Mouse (Mus musculus) forebrain, embryonic 13.5 days (tissue): ENCODE measurements at regions not wholly inside any gene's neighbourhood (a gene's known extent, or its start where the extent isn't known, plus 50 kb on each side); places are given as distances from the start of the nearest gene placed in this dataset.

Source experiments
- ATAC-seq: fragments of 200-750 bp; cut with Nextera tagmentation; 2 replicates; pipeline ENCODE4 v1.8.0; 2017
- H3K27ac ChIP-seq: fragments of 300-500 bp; sonication (generic); 2 replicates; pipeline ENCODE4 v1.5.1; 2015; ENCODE audit warnings: inconsistent platforms, mild to moderate bottlenecking, moderate library complexity
- H3K27me3 ChIP-seq: fragments of 300-500 bp; sonication (generic); 2 replicates; pipeline ENCODE4 v1.6.1; 2015; ENCODE audit warnings: mild to moderate bottlenecking, inconsistent platforms
- H3K36me3 ChIP-seq: fragments of 300-500 bp; sonication (generic); 2 replicates; pipeline ENCODE4 v1.6.1; 2015; ENCODE audit warnings: mild to moderate bottlenecking, inconsistent platforms; ENCODE audit not compliant: poor library complexity, severe bottlenecking
- H3K4me1 ChIP-seq: fragments of 300-500 bp; sonication (generic); 2 replicates; pipeline ENCODE4 v1.6.1; 2015; ENCODE audit warnings: inconsistent platforms
- H3K4me2 ChIP-seq: fragments of 300-500 bp; sonication (generic); 2 replicates; pipeline ENCODE4 v1.6.1; 2015; ENCODE audit warnings: inconsistent platforms, mild to moderate bottlenecking, moderate library complexity
- H3K4me3 ChIP-seq: fragments of 300-500 bp; sonication (generic); 2 replicates; pipeline ENCODE4 v1.5.1; 2015; ENCODE audit warnings: mild to moderate bottlenecking, inconsistent platforms
- H3K9ac ChIP-seq: fragments of 300-500 bp; sonication (generic); 2 replicates; pipeline ENCODE4 v1.6.1; 2015; ENCODE audit warnings: mild to moderate bottlenecking, inconsistent platforms
- H3K9me3 ChIP-seq: fragments of 300-500 bp; sonication (generic); replicated peaks from 2 replicates; pipeline ENCODE4 v1.6.1; 2016; ENCODE audit warnings: inconsistent platforms
- WGBS: fragments of 180-500 bp; shearing (Covaris S2); methylation state at CpG from one replicate; pipeline ENCODE4 v1.1.7; 2015; 5-methylcytosine and 5-hydroxymethylcytosine counted together

DNA sequence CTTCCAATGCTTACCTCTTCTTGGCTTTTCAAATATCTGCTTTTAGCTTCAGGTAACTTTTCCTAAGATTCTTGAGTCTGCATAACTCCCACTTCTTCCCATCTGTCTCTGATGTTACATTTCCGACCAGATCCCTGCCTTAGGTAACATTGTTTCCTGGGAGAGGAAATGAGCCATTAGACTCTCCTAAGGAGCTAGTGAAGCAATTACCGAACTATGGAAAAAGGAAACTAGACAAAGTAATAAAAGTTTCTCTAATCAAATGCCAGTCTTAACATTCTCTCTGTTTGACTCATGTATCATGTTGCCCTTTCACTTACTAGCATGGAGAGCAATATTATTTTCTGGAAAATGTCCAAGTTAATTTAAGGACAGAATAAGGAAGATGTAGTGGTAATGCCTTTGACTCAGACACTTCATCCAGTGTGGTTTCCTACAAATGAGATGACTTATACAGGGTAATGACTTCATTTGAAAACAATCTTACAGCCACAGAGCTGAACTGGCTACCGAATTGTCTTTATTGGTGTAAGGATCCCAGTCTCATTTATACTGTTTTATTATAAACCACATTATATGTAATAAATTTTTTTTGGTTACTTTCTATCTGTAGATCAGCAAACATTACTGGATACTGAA, 263.8 kb upstream of the Fam84a start:
- 87% methylated on average over 3 of the region's 3 CpGs for WGBS
- Histone ChIP-seq H3K27ac (no peak overlapping the region), H3K9ac (no peak overlapping the region)

GRCm38 (mm10) chr12:14411102-14411501, 259.2 kb upstream of the Fam84a start:
- no peak for ATAC-seq
- Histone ChIP-seq H3K9me3 (no peaks in the 10 kb centered on the region), H3K9ac (no peak overlapping the region), H3K4me3 (no peak overlapping the region), H3K36me3 (no peaks in the 10 kb centered on the region), H3K27me3 (no peaks in the 10 kb centered on the region), H3K4me1 (no peaks in the 10 kb centered on the region), H3K27ac (no peak overlapping the region), H3K4me2 (no peak overlapping the region)
- WGBS = 88% methylated on average over 1 of the region's 1 CpGs

More for the DNA sequence above, 263.8 kb upstream of the Fam84a start:
- Histone ChIP-seq H3K4me3 (no peak overlapping the region), H3K4me1 (no peaks in the 10 kb centered on the region), H3K4me2 (no peak overlapping the region), H3K27me3 (no peaks in the 10 kb centered on the region), H3K36me3 (no peaks in the 10 kb centered on the region), H3K9me3 (no peaks in the 10 kb centered on the region)
- ATAC-seq = no peak

GRCm38 (mm10) chr12:14405796-14406195, 253.9 kb upstream of the Fam84a start:
- no peak for ATAC-seq
- H3K4me2 ChIP-seq = no peak overlapping the region
- H3K9me3 ChIP-seq = no peaks in the 10 kb centered on the region
- no peak overlapping the region for H3K9ac ChIP-seq
- no peaks in the 10 kb centered on the region for H3K4me1 ChIP-seq
- no peak overlapping the region for H3K4me3 ChIP-seq
- H3K36me3 ChIP-seq = no peaks in the 10 kb centered on the region
- WGBS = 90% methylated on average over 1 of the region's 1 CpGs
- no peak overlapping the region for H3K27ac ChIP-seq
- H3K27me3 ChIP-seq = no peaks in the 10 kb centered on the region

DNA sequence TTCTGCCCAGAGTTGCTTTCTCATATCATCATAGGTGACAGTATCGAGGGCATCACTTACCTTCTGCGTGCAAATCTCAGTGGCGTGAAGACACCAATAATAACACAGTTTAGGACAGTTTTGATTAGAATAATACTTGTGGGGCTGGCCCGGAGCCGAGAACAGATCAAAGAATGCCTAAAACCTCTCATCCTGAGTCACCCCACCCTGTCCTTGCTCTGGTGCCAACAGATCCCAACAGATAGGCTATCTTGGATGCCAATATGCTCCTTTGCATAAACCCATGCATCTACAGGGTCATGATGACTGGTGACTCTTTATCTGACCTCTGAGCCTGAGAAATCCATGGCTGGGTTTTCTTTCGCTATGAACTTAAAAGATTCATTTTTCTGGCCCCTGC, 224.4 kb upstream of the Fam84a start:
- no peak for ATAC-seq
- H3K9me3 ChIP-seq = no peaks in the 10 kb centered on the region
- WGBS = 95% methylated on average over 6 of the region's 6 CpGs
- H3K27me3 ChIP-seq = no peaks in the 10 kb centered on the region
- no peaks in the 10 kb centered on the region for H3K4me1 ChIP-seq
- no peak overlapping the region for H3K27ac ChIP-seq
- H3K36me3 ChIP-seq = no peaks in the 10 kb centered on the region
- no peak overlapping the region for H3K4me3 ChIP-seq
- H3K4me2 ChIP-seq = no peak overlapping the region
- H3K9ac ChIP-seq = no peak overlapping the region

GRCm38 (mm10) chr12:14338244-14338799, 186.5 kb upstream of the Fam84a start:
- WGBS = 51% methylated on average over 5 of the region's 5 CpGs
- Histone ChIP-seq H3K36me3 (no peaks in the 10 kb centered on the region), H3K4me2 (no peak overlapping the region), H3K27me3 (no peaks in the 10 kb centered on the region), H3K4me3 (no peak overlapping the region), H3K9ac (no peak overlapping the region), H3K9me3 (no peaks in the 10 kb centered on the region), H3K27ac (no peak overlapping the region), H3K4me1 (no peaks in the 10 kb centered on the region)
- ATAC-seq = no peak

DNA sequence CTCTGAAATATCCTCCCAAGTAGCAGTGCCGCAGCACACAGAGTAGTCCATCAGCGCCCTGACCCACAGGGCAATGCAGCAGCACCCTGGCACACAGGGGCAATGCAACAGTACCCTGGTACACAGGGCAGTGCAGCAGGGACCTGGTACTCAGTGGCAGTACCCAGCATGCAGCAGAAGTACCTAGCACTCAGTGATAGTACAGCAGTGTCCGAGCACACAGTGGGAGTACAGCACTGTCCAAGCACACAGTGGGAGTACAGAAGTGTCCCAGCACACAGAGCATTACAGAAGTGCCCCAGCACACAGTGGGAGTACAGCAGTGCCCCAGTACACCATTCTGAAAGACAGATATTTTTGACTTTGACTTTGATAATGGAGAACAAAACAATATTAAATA, 186.0 kb upstream of the Fam84a start:
- Histone ChIP-seq H3K27me3 (no peaks in the 10 kb centered on the region), H3K4me3 (no peak overlapping the region), H3K9ac (no peak overlapping the region), H3K4me1 (no peaks in the 10 kb centered on the region), H3K36me3 (no peaks in the 10 kb centered on the region), H3K9me3 (no peaks in the 10 kb centered on the region), H3K4me2 (no peak overlapping the region), H3K27ac (no peak overlapping the region)
- WGBS = 60% methylated on average over 3 of the region's 3 CpGs
- no peak for ATAC-seq

DNA sequence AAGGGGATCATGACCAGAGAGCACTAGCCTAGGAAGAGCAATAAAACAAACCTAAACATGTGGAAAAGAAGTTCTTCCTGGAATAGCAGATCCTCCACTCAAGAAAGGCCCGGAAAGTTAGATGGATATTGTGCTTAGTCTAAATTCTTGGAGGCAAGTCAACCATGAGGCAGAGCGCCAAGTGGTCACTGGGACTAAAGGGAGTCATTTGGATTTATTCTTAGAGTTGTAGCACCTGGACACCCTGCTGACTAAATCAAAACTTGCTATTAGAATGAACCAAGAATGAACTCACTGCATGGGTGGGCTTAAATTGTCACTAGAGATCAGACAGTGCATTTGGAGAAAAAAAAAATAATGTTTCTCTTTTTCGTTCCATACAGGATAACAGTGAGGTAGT, 166.8 kb upstream of the Fam84a start:
- no peaks in the 10 kb centered on the region for H3K36me3 ChIP-seq

DNA sequence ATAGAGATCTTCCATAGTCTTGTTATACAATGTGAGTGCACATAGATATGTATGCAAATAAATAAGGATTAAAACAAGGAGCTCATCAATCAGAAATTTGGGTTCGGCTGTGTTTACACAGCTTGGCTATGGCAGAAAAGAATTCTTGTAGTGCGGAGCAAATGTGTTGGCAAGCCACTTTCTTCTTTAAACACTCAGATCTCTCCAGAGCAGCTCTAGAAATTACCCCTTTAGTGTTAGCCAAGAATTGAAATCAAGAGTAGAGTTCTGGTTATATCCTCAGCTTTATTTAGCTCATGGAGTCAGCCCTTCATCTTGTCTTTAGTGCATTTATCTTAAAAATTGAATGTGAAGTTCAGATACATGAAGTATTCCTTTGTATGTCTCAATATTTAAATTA, 164.5 kb upstream of the Fam84a start:
- ATAC-seq = no peak
- Histone ChIP-seq H3K4me3 (no peak overlapping the region), H3K9ac (no peak overlapping the region), H3K4me2 (no peak overlapping the region), H3K9me3 (no peaks in the 10 kb centered on the region), H3K4me1 (no peaks in the 10 kb centered on the region), H3K36me3 (no peaks in the 10 kb centered on the region), H3K27ac (no peak overlapping the region), H3K27me3 (no peaks in the 10 kb centered on the region)
- WGBS = 93% methylated on average over 2 of the region's 2 CpGs

More for the DNA sequence above, 166.8 kb upstream of the Fam84a start:
- Histone ChIP-seq H3K9ac (no peak overlapping the region), H3K4me2 (no peak overlapping the region), H3K27ac (no peak overlapping the region), H3K27me3 (no peaks in the 10 kb centered on the region), H3K9me3 (no peaks in the 10 kb centered on the region), H3K4me3 (no peak overlapping the region), H3K4me1 (no peaks in the 10 kb centered on the region)
- WGBS = 86% methylated on average over 3 of the region's 3 CpGs
- ATAC-seq = no peak

GRCm38 (mm10) chr12:14315780-14316179, 163.9 kb upstream of the Fam84a start:
- Histone ChIP-seq H3K36me3 (no peaks in the 10 kb centered on the region), H3K27ac (no peak overlapping the region), H3K4me2 (no peak overlapping the region), H3K9me3 (no peaks in the 10 kb centered on the region), H3K27me3 (no peaks in the 10 kb centered on the region), H3K4me3 (no peak overlapping the region), H3K4me1 (no peaks in the 10 kb centered on the region), H3K9ac (no peak overlapping the region)
- no peak for ATAC-seq
- WGBS = 72% methylated on average over 5 of the region's 5 CpGs

DNA sequence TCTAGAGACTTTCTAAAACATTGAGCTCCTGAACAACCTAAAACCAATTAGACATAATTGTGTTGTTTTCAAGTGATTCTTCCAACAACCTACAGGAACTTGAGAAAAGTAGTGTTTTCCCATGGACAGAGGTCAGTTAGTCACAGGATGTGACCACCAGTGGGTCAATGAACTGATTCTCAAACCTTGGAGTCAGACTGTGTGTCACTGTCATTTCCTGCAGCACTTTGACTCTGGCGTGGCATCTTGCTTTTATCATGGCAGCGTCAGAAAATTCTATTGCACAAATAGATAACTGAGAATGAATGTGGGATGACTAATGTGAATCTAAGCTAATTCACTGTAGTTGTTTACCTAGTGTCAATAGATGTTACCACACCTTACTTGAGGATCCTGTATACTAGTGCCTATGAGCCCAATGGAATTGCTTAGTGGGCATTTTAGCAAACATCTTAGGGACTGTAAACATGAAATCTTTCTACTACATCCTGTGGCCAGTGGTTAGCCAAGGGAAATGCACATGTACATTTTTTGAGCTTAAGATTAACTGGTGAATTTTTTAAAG, 150.6 kb upstream of the Fam84a start:
- H3K4me3 ChIP-seq = no peak overlapping the region
- H3K9me3 ChIP-seq = no peaks in the 10 kb centered on the region
- no peaks in the 10 kb centered on the region for H3K27me3 ChIP-seq
- H3K4me2 ChIP-seq = no peak overlapping the region
- no peak overlapping the region for H3K27ac ChIP-seq
- H3K36me3 ChIP-seq = no peaks in the 10 kb centered on the region
- WGBS = 89% methylated on average over 2 of the region's 2 CpGs
- H3K4me1 ChIP-seq = no peaks in the 10 kb centered on the region
- H3K9ac ChIP-seq = no peak overlapping the region
- ATAC-seq = no peak

DNA sequence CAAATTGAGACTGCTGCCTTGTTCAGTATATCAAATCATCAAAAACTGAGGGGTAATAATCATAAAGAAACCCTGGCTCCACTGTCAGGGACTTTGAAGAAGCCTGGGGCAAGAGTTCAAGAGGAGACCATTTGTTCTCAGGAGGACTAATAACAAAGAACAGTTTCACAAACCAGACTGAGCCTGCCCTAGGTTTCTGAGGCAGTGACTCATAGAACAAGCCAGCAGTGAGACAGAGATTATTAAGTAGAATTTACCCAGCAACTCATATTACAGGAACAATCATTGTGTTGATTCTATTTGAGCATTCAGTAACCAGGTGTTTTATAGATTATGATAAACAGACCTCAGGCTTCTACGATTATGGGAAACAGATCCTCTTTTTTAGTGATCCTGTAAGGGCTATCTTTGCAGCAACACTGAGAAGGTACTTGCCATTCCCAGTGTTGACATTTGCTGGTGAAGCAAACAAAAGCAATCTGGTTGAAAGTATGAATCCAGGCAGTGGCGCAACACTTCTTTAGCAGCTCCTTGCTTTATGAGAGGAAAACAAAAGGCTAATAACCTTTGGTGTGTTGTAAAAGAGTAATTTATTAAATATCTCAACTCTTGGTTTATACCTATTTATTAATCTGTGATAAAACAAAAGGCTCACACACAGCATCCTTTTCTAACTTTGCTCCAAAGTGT, 150.0 kb upstream of the Fam84a start:
- Histone ChIP-seq H3K27ac (no peak overlapping the region), H3K9me3 (no peaks in the 10 kb centered on the region), H3K4me3 (no peak overlapping the region), H3K27me3 (no peaks in the 10 kb centered on the region), H3K9ac (no peak overlapping the region), H3K4me2 (no peak overlapping the region), H3K4me1 (no peaks in the 10 kb centered on the region), H3K36me3 (no peaks in the 10 kb centered on the region)
- WGBS = 79% methylated on average over 2 of the region's 2 CpGs
- ATAC-seq = no peak

DNA sequence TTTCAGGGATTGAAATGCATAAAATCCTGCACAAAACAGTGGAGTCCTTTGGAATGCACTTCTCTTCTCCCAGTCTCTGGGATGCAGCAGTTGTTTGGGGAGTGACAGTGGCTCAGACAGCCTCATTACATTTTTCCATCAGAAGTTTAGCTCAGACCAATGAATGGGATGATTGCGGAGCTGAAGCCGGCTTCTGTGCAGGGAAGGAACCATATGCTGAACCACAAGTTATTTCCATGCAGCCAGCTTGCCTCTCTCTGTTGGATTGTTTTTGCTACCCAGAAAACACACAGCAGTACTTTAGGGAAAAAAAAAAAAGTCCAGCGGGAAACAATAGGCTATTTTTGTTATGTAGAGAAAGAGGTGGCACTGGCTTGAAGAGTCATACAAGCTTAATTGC, 140.2 kb upstream of the Fam84a start:
- no peak for ATAC-seq

More for the DNA sequence above, 140.2 kb upstream of the Fam84a start:
- Histone ChIP-seq H3K4me3 (no peak overlapping the region), H3K9ac (no peak overlapping the region), H3K36me3 (no peaks in the 10 kb centered on the region), H3K9me3 (no peaks in the 10 kb centered on the region), H3K4me1 (no peaks in the 10 kb centered on the region), H3K4me2 (no peak overlapping the region), H3K27me3 (no peaks in the 10 kb centered on the region), H3K27ac (no peak overlapping the region)
- 70% methylated on average over 3 of the region's 3 CpGs for WGBS
